Mouse (Mus musculus) forebrain, embryonic 13.5 days (tissue): ENCODE results near the gene Vegfb. TPM values are rescaled to one million over a fixed set of nuclear protein-coding genes. Genes with fewer than 3 reads are reported as not detected.

Experiments used
- ATAC-seq: fragments of 200-750 bp; cut with Nextera tagmentation; 2 replicates; pipeline ENCODE4 v1.8.0; 2017
- H3K27ac ChIP-seq: fragments of 300-500 bp; sonication (generic); 2 replicates; pipeline ENCODE4 v1.5.1; 2015; ENCODE audit warnings: inconsistent platforms, mild to moderate bottlenecking, moderate library complexity
- H3K27me3 ChIP-seq: fragments of 300-500 bp; sonication (generic); 2 replicates; pipeline ENCODE4 v1.6.1; 2015; ENCODE audit warnings: mild to moderate bottlenecking, inconsistent platforms
- H3K36me3 ChIP-seq: fragments of 300-500 bp; sonication (generic); 2 replicates; pipeline ENCODE4 v1.6.1; 2015; ENCODE audit warnings: mild to moderate bottlenecking, inconsistent platforms; ENCODE audit not compliant: poor library complexity, severe bottlenecking
- H3K4me1 ChIP-seq: fragments of 300-500 bp; sonication (generic); 2 replicates; pipeline ENCODE4 v1.6.1; 2015; ENCODE audit warnings: inconsistent platforms
- H3K4me2 ChIP-seq: fragments of 300-500 bp; sonication (generic); 2 replicates; pipeline ENCODE4 v1.6.1; 2015; ENCODE audit warnings: inconsistent platforms, mild to moderate bottlenecking, moderate library complexity
- H3K4me3 ChIP-seq: fragments of 300-500 bp; sonication (generic); 2 replicates; pipeline ENCODE4 v1.5.1; 2015; ENCODE audit warnings: mild to moderate bottlenecking, inconsistent platforms
- H3K9ac ChIP-seq: fragments of 300-500 bp; sonication (generic); 2 replicates; pipeline ENCODE4 v1.6.1; 2015; ENCODE audit warnings: mild to moderate bottlenecking, inconsistent platforms
- H3K9me3 ChIP-seq: fragments of 300-500 bp; sonication (generic); replicated peaks from 2 replicates; pipeline ENCODE4 v1.6.1; 2016; ENCODE audit warnings: inconsistent platforms
- WGBS: fragments of 180-500 bp; shearing (Covaris S2); methylation state at CpG from one replicate; pipeline ENCODE4 v1.1.7; 2015; 5-methylcytosine and 5-hydroxymethylcytosine counted together
- polyA plus RNA-seq: library from polyadenylated mRNA; unstranded; fragments of >200 nt; fragmentation: Nextera tagmentation; extraction: Ambion mirVana; gene quantifications from 2 replicates; pipeline ENCODE4 v1.2.1, GENCODE M21; 2015

Vegfb gene
- polyA plus RNA-seq, 1 experiment from 2014 or later: 34.6 TPM

DNA sequence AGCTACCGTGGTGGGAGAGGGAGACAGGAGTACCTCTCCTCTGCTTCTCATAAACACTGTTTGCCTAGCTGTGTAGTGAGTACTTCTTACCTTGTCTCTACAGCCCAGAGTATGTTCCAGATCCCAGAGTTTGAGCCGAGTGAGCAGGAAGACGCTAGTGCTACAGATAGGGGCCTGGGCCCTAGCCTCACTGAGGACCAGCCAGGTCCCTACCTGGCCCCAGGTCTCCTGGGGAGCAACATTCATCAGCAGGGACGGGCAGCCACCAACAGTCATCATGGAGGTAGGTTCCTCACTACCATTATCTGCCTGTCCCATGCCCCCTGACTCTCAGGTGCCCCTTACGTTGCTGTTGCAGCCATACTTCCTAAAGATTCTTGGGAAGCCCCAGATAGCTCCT is 44.7 kb downstream of the Vegfb start:
- H3K27me3 ChIP-seq: peaks cover 4% of the 10 kb centered on the region; the same call in 1 of the 2 replicates
- H3K4me1 ChIP-seq: peaks cover 41% of the 10 kb centered on the region
- peak overlapping the region; percentile 86 for H3K4me3 ChIP-seq
- no peak for ATAC-seq
- peak overlapping the region; percentile 95 for H3K9ac ChIP-seq
- no peaks in the 10 kb centered on the region for H3K9me3 ChIP-seq
- H3K4me2 ChIP-seq: peak overlapping the region; percentile 99
- peak overlapping the region; percentile 90 for H3K27ac ChIP-seq
- H3K36me3 ChIP-seq: peaks cover 10% of the 10 kb centered on the region
- 25% methylated on average over 5 of the region's 5 CpGs for WGBS

DNA sequence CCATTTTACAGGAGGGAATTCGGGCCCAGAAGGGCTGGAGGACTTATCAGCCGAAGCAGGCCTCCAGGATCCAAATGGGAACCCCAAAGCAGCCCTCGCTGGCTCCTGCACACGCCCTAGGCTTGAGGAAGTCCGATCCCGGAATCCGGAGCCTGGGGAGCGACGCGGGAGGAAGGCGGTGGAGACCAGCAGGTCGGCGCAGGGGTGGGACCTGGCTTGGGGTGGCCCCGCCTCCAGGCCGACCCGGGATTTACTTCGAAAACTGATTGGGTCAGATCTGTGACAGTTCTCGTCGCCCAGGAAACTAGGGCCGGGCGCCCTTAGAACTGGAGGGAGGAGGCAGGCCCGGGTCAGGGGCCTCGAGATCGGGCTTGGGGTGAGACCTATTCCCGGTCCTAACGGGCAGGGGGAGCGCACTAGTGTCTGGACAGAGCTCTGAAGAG is 45.2 kb downstream of the Vegfb start, which contains the start of gene Gpr137:
TSS of gene Gpr137 (minus strand) at position 232 of the 443 bp plus-strand sequence.
- Histone ChIP-seq H3K4me1 (peaks cover 43% of the 10 kb centered on the region), H3K4me2 (peak within 1 kb of the TSS; percentile 99), H3K9ac (peak within 1 kb of the TSS; percentile 95), H3K36me3 (peaks cover 10% of the 10 kb centered on the region), H3K27ac (peak within 1 kb of the TSS; percentile 90), H3K27me3 (peaks cover 4% of the 10 kb centered on the region; the same call in 1 of the 2 replicates), H3K9me3 (no peaks in the 10 kb centered on the region), H3K4me3 (peak within 1 kb of the TSS; percentile 86)
- under 1% methylated on average over 27 of the region's 27 CpGs for WGBS
- ATAC-seq: peak; percentile 84

DNA sequence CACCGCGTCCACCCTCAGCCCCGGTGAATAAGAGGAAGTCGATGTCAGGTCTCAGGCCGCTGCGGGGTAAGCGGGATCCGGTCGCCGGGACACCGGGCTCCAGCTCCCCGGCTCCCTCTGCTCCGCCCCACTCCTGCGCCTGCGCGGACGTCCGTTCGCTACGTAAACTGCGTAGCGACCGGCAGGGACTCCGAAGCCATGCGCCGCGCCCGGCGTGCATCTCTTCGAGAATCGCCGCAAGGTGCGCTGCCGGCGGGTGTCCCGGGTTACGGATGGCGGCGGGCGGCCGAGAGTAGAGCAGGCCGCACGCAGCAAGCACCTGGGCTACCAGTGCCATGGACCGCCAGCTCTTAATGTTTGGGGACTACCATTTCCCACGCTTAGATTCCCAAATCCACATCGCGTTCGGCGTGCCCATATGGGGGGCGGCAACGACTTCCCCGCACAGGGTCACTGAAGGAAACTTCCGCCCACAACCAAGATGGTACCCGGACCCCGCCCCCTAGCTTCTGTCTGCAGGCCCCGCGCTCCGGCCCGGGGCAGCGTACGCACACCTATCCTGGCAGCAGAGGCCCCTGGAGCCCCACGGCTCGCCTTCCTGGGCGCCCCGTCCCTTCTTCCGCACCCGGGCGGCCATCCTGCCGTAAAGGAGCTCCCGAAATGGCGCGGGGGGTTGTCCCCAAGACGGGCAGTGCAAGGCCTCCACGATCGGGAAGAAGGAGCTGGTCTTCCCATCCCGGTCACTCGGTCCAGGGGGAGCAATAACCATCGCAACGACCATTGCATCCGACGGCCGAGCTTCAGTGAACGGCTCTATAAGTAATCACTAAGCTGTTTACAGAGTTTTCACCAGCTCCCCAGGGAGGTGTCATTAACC is 45.8 kb downstream of the Vegfb start, which contains the start of gene Bad:
TSS of gene Bad (plus strand) at position 490 of the 877 bp plus-strand sequence.
- Histone ChIP-seq H3K9me3 (no peaks in the 10 kb centered on the region), H3K4me1 (peaks cover 43% of the 10 kb centered on the region), H3K9ac (peak within 1 kb of the TSS; percentile 95), H3K4me3 (peak within 1 kb of the TSS; percentile 86), H3K27ac (peak within 1 kb of the TSS; percentile 90), H3K27me3 (peaks cover 4% of the 10 kb centered on the region; the same call in 1 of the 2 replicates), H3K36me3 (peaks cover 10% of the 10 kb centered on the region), H3K4me2 (peak within 1 kb of the TSS; percentile 99)
- peak; percentile 90 for ATAC-seq
- 0% methylated on average over 81 of the region's 83 CpGs for WGBS

DNA sequence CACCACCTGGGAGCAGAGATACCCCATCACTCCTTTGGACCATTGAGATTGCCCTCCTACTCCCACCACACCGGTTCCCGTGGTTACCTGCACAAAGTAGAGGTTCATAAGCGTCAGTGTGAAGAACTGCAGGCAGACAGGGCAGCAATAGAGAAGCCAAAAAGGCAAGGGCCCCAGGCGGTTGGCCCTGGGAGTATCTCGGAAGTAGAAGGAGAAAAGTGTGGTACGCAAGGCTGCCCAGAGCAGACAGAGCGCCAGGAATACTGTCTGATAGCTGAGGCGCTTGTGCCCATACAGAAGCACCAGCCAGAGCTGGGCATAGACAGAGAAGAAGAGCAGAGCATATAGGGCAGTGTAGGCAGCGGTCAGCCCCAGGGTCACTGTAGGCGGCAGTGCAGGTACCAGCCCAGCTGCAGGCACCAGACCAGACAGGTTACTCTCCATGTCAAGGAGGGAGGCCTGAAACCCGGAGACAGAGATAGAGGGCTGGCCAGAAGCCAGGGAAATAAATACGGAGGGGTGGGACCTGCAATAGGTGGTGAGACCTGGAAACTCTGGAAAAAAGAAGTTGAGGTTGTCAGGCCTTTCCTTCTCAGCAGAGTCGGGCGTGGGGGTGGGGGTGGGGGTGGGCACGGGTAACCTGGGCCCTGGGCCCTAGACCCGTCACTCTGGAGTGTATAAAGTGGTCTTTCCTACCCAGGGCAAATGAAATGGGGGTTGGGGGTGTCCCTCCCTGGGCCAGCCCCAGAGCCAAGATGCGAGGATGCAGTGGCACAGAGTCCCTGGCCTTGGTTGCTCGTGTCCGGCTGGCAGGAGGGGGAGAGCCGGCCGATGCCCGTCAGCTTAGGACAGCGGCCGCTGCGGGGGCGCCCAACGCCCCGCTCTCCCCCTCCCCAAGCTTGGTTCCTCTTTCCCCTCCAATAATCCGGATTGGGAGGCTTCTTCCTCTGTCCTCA is 46.8 kb downstream of the Vegfb start:
- peak overlapping the region; percentile 86 for H3K4me3 ChIP-seq
- H3K4me1 ChIP-seq: peaks cover 43% of the 10 kb centered on the region
- H3K4me2 ChIP-seq: peak overlapping the region; percentile 99
- H3K27me3 ChIP-seq: peaks cover 12% of the 10 kb centered on the region
- 21% methylated on average over 28 of the region's 29 CpGs for WGBS
- ATAC-seq: peak; percentile 25
- H3K9ac ChIP-seq: peak overlapping the region; percentile 95
- H3K27ac ChIP-seq: peak overlapping the region; percentile 59; the same call in 1 of the 2 replicates
- no peaks in the 10 kb centered on the region for H3K9me3 ChIP-seq
- H3K36me3 ChIP-seq: peaks cover 8% of the 10 kb centered on the region

DNA sequence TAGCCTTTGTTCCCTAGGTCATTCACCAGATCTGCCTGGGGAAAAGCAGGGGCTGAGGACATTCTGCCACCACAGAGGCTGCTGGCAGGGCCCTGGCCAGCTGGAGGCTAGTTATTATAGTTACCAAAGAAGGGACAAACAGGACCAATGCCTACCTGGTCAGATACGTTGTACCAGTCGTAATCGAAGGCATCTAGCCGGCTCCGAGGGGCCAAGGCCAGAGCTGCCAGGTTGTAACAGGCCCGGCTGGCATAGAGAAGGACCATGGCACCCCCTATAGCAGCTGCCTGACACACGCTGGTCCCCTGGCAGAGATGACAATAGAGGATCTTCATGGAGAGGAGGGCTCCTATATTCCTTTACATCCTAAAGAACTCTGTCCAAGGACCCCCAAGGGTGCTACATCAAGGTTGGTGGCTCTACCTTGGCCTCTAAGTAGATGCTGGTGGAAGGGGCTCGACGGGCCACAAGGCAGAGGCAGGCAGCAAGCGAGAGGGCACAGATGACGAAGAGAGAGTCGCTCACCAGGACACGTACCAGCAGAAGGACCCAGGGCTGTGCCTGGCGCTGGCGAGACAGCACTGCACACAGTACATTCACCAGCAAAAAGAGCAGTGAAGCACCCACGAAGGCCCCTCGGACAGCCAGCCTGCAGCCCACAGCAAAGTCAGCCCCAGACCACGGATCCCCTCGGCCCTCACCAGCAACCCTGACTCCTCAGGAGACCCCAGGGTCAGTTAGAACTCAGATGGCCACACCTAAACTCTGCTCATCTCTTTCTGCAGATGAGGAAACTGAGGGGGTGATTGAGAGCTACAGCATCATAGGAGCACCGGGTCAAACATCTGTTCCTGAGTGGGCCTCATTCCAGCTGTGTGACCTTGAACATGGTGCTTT is 48.1 kb downstream of the Vegfb start:
- Histone ChIP-seq H3K9me3 (no peaks in the 10 kb centered on the region), H3K4me1 (peaks cover 43% of the 10 kb centered on the region), H3K4me2 (peak overlapping the region; percentile 99), H3K27me3 (peaks cover 25% of the 10 kb centered on the region), H3K9ac (peak overlapping the region; percentile 48), H3K27ac (no peak overlapping the region), H3K4me3 (0 out of 2 replicates have a peak overlapping the region, but pooled peaks have one; percentile 4), H3K36me3 (no peaks in the 10 kb centered on the region)
- no peak for ATAC-seq
- WGBS: 87% methylated on average over 20 of the region's 20 CpGs

DNA sequence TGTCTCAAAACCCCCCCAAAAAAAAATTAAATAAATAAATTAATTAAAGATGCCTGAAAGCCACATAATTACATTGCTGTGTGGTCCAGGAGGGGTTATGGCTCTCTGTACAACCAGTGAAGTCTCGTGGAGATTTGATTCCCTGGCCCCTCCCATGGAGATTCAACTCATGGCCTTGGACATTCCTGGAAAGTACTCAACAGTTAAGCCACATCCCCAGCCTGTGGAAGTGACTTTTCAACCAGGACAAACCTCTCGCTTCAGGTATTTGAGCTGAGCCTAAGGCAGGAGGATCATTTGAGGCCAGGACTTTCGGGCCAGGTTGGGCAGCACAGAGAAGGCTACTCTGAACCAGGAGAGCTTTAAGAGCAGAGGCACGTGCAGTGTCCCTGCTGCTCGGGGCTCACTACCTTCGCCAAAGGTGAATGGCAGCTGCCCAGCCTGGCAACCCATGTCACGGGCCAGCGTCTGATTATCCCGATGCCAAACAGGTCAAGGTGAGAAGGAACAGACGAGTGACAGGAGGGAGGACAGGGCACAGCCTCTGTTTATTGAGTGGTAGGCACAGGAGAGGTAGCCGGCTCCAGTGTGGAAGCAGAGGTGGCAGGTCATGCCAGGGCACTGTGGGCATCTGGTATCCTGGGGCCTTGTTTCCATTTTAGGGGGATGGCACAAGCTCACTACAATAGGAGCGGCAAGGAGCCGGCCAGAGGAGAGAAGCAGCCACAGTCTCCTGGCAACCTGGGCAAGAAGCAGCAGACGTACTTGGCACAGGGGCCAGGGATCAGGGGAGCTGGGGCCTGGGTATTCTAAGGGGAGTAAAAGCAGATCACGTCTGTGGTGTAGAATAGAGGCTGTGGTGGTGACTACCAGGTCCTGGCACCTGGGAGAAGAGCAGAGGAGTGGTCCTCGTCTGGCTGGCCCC is 49.6 kb downstream of the Vegfb start:
- H3K4me1 ChIP-seq: peaks cover 51% of the 10 kb centered on the region
- peaks cover 41% of the 10 kb centered on the region for H3K27me3 ChIP-seq
- no peaks in the 10 kb centered on the region for H3K36me3 ChIP-seq
- H3K9me3 ChIP-seq: no peaks in the 10 kb centered on the region
- no peak for ATAC-seq
- 81% methylated on average over 16 of the region's 16 CpGs for WGBS
- H3K9ac ChIP-seq: peak overlapping the region; percentile 48; the same call in 1 of the 2 replicates
- no peak overlapping the region for H3K27ac ChIP-seq
- no peak overlapping the region for H3K4me3 ChIP-seq
- H3K4me2 ChIP-seq: no peak overlapping the region

DNA sequence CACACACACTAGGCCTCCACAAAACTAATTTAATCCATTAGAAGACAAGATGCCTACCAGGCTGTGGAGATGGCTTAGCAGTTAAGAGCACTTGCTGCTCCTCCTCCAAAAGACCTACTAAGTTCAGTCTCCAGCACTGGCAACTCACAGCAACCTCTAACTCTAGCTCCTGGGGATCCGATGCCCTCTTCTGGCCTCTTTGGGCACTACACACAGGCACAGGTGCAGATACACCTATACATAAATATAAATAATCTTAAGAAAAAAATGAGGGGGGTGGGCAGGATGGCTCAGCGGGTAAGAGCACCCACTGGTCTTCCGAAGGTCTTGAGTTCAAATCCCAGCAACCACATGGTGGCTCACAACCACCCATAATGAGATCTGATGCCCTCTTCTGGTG is 51.2 kb downstream of the Vegfb start:
- Histone ChIP-seq H3K4me2 (no peak overlapping the region), H3K36me3 (no peaks in the 10 kb centered on the region), H3K4me3 (no peak overlapping the region), H3K27me3 (peaks cover 56% of the 10 kb centered on the region), H3K9ac (no peak overlapping the region), H3K27ac (no peak overlapping the region), H3K9me3 (no peaks in the 10 kb centered on the region), H3K4me1 (peaks cover 46% of the 10 kb centered on the region)
- no peak for ATAC-seq
- WGBS: 21% methylated on average over 3 of the region's 3 CpGs

DNA sequence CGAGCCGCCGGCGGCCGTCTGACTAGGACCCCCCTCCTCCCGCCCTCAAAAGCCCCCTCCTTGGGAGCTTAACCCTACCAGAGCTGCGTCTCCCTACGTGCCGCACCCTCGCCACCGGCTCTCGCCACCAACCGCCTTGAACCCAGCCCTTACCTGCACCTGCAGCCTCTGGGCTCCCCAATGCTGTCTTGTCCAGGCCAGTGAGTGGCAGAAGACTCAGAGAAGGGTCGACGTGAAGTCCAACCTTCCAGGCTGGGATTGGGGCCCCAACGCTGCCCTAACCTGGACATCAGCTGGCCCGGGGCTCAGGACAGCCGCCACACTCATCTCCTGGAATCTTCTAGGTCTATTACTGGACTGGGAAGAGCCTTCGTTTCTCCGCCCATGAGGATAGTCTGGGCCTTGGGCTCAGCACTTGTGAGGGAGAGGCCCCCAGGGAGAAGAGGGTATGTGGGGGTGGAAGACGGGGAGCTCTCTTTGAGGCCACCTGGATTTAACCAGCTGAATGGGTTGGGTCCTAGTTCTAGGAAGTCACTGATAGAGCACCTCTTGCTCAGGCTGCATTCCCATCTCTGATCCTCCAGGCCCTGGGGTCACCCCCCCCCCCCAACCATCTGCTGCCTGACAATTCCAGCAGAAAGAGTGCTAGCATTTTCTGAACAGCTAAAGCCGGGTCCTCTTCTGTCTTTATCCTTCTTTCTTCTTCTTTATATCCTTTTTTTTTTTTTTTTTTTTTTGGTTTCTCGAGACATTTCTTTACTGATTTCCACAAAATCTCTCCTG is 53.1 kb downstream of the Vegfb start, which contains the start of gene Kcnk4:
TSS of gene Kcnk4 (minus strand) at position 321 of the 783 bp plus-strand sequence.
- Histone ChIP-seq H3K4me3 (peak within 1 kb of the TSS; percentile 39), H3K4me2 (peak within 1 kb of the TSS; percentile 64), H3K27me3 (peaks cover 71% of the 10 kb centered on the region), H3K27ac (no peak within 1 kb of the TSS), H3K9me3 (no peaks in the 10 kb centered on the region), H3K36me3 (no peaks in the 10 kb centered on the region), H3K9ac (peak within 1 kb of the TSS; percentile 61), H3K4me1 (peaks cover 29% of the 10 kb centered on the region)
- 8% methylated on average over 22 of the region's 23 CpGs for WGBS
- ATAC-seq: 0 out of 2 replicates have a peak, but pooled peaks have one; percentile 3

DNA sequence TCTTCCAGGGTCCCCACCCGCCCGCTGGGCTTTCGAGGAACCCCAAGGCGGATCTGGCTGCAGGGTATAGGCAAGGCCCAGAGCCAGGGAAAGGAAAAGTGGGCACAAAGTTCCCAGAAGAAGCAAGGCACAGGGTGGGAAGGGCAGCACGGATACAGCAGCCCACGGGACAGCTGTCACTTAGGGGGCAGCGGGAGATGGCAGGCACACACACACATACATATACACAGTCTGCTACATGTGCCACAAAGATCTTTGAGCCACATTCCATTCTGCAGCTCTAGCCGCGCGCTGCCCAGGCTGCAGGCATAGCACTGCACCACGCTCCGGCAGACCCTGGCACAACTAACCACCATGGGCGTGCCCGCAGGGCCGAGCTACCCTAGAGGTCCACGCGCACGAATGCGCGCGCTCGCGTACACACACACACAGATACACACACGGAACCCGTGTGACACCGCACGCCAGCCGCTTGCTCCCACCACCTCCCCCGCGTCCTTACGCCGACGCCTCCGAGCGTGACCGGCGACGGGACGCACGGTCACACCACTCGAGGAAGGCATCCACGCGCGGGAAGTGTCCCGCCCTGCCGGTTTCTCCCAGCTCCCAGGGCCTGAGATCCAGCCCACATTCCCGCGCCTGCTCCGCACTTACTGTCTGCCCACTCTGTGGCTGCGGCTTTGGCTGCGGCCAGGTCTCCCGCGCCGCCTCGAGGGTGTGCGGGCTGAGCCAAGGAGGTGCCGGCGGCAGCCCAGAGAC is 53.8 kb downstream of the Vegfb start:
- WGBS: 3% methylated on average over 58 of the region's 58 CpGs

More for the DNA sequence above, 53.8 kb downstream of the Vegfb start:
- ATAC-seq: peak; percentile 48
- Histone ChIP-seq H3K27ac (no peak overlapping the region), H3K27me3 (peaks cover 79% of the 10 kb centered on the region), H3K4me3 (peak overlapping the region; percentile 39), H3K36me3 (no peaks in the 10 kb centered on the region), H3K9ac (peak overlapping the region; percentile 61), H3K4me1 (peaks cover 23% of the 10 kb centered on the region), H3K9me3 (no peaks in the 10 kb centered on the region), H3K4me2 (peak overlapping the region; percentile 64)
